Mouse (Mus musculus) liver, embryonic 14.5 days (tissue): Measurements from ENCODE around the gene Zfp661. TPM values are rescaled to one million over a fixed set of nuclear protein-coding genes. Genes with fewer than 3 reads are reported as not detected.

Experiments used
- ATAC-seq: fragments of 200-750 bp; cut with Nextera tagmentation; 2 replicates; pipeline ENCODE4 v1.8.0; 2017; ENCODE audit warnings: moderate number of reproducible peaks, mild to moderate bottlenecking, moderate library complexity; ENCODE audit not compliant: insufficient read depth
- DNase-seq, 3 experiments: peaks; one replicate each; pipeline ENCODE4 v3.0.0-alpha.2; 2012 to 2013; ENCODE audit warnings: low read depth in 3 of 3, low spot score in 3 of 3
- H3K27ac ChIP-seq: fragments of 300-500 bp; sonication (generic); 2 replicates; pipeline ENCODE4 v1.5.1; 2014; ENCODE audit warnings: moderate library complexity, mild to moderate bottlenecking, control low read depth, inconsistent platforms
- H3K27me3 ChIP-seq: fragments of 300-500 bp; sonication (generic); 2 replicates; pipeline ENCODE4 v1.6.1; 2014; ENCODE audit warnings: mild to moderate bottlenecking, low read length, moderate library complexity; ENCODE audit not compliant: control insufficient read depth, insufficient read depth
- H3K36me3 ChIP-seq: fragments of 300-500 bp; sonication (generic); replicated peaks from 2 replicates; pipeline ENCODE4 v1.6.1; 2014; ENCODE audit warnings: low read depth; ENCODE audit not compliant: control insufficient read depth, insufficient read depth
- H3K4me1 ChIP-seq, 2 experiments: fragments of 200-500 bp in 1 of 2; fragments of 300-500 bp in 1 of 2; sonication (generic) in 1 of 2; replicated peaks; 2 replicates each; pipeline ENCODE4 v1.6.1; 2012 to 2014; ENCODE audit warnings: antibody characterized with exemption in 1 of 2, inconsistent platforms in 1 of 2, low read length in 1 of 2; ENCODE audit not compliant: control insufficient read depth in 2 of 2, insufficient read depth in 2 of 2
- H3K4me2 ChIP-seq: fragments of 300-500 bp; sonication (generic); 2 replicates; pipeline ENCODE4 v1.6.1; 2014; ENCODE audit warnings: low read depth, mild to moderate bottlenecking, control low read depth, moderate library complexity
- H3K4me3 ChIP-seq, 2 experiments: fragments of 200-500 bp in 1 of 2; fragments of 300-500 bp in 1 of 2; sonication (generic) in 1 of 2; 2 replicates each; pipeline ENCODE4 v1.5.1; 2012 to 2014; ENCODE audit warnings: low read depth in 2 of 2, low read length in 2 of 2, mild to moderate bottlenecking in 2 of 2, control low read depth in 1 of 2, inconsistent platforms in 1 of 2, moderate library complexity in 1 of 2; ENCODE audit not compliant: insufficient read depth in 1 of 2
- H3K9ac ChIP-seq: fragments of 300-500 bp; sonication (generic); replicated peaks from 2 replicates; pipeline ENCODE4 v1.6.1; 2014; ENCODE audit warnings: mild to moderate bottlenecking, control low read depth, moderate library complexity
- H3K9me3 ChIP-seq: fragments of 300-500 bp; sonication (generic); 2 replicates; pipeline ENCODE4 v1.6.1; 2016; ENCODE audit warnings: low read length, mixed read lengths; ENCODE audit not compliant: control insufficient read depth
- CTCF ChIP-seq: IDR thresholded peaks from 2 replicates; pipeline ENCODE4 v1.5.1; 2016; ENCODE audit warnings: antibody characterized with exemption, low read depth, control low read depth
- EP300 ChIP-seq: IDR thresholded peaks from 2 replicates; pipeline ENCODE4 v1.6.1; 2016; ENCODE audit warnings: antibody characterized with exemption, low read depth
- WGBS: fragments of 180-500 bp; shearing (Covaris S2); extraction: QIAGEN DNeasy Blood & Tissue Kit; methylation state at CpG from one replicate; pipeline ENCODE4 v1.1.7; 2014; ENCODE audit not compliant: insufficient replicate concordance; 5-methylcytosine and 5-hydroxymethylcytosine counted together
- polyA plus RNA-seq, 2 experiments: library from polyadenylated mRNA; depleted of rRNA in 1 of 2; stranded (reverse) in 1 of 2; unstranded in 1 of 2; fragments of >200 nt; fragmentation: Nextera tagmentation in 1 of 2; extraction: Ambion mirVana in 1 of 2; gene quantifications; 2 replicates each; pipeline versions ENCODE4 v1.2.1 to v1.2.3; 2012 to 2014

The Zfp661 gene
- polyA plus RNA-seq, 2 experiments, result 0.83 to 1.1 TPM

GRCm38 (mm10) chr2:127559070-127559966 is 27.6 kb downstream of the Zfp661 start:
- Histone ChIP-seq H3K9me3 (no peaks in the 10 kb centered on the region), H3K27ac (no peak overlapping the region), H3K27me3 (no peaks in the 10 kb centered on the region), H3K4me2 (no peak overlapping the region; the same call in 1 of the 2 replicates), H3K4me3 (no peak overlapping the region), H3K36me3 (no peaks in the 10 kb centered on the region), H3K4me1 (no peaks in the 10 kb centered on the region), H3K9ac (no peak overlapping the region)
- DNase-seq, result peak; percentile 22 to 33 (median 31)
- TF ChIP-seq CTCF, result peak; percentile 78
- no peak for TF ChIP-seq EP300
- peak; percentile 64 for ATAC-seq
- 15% methylated on average over 18 of the region's 18 CpGs for WGBS

DNA sequence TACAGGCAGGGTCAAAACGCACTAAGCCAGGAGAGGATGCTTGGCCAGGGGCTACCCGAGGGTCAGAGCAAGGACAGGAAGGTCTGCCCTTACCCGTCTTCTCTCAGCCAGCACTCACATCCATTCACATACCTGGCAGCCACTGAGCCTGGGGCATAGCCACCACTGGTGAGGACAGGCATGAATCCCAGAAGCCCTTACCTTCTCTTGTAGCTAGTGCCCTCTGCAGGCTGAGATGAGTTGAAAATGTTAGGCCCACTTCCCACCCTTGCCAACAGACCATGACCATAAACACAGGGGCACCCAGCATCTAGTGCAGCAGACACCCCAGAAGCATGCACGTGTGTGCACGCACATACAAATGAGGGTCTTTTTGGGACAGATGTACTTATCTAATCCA is 35.8 kb downstream of the Zfp661 start:
- no peak for DNase-seq
- TF ChIP-seq EP300 (no peak), CTCF (peak; percentile 55)
- no peak for ATAC-seq
- Histone ChIP-seq H3K4me2 (no peak overlapping the region), H3K36me3 (no peaks in the 10 kb centered on the region), H3K9me3 (no peaks in the 10 kb centered on the region), H3K4me3 (no peak overlapping the region), H3K27ac (no peak overlapping the region), H3K27me3 (no peaks in the 10 kb centered on the region), H3K4me1 (peaks cover 0 to 8% of the 10 kb centered on the region in 2 experiments; a peak in 3 of 4 replicates), H3K9ac (no peak overlapping the region)
- 38% methylated on average over 5 of the region's 5 CpGs for WGBS

GRCm38 (mm10) chr2:127550446-127550845 is 36.4 kb downstream of the Zfp661 start:
- no peak for TF ChIP-seq EP300
- TF ChIP-seq CTCF, result no peak
- Histone ChIP-seq H3K27ac (no peak overlapping the region), H3K27me3 (no peaks in the 10 kb centered on the region), H3K9me3 (no peaks in the 10 kb centered on the region), H3K9ac (no peak overlapping the region), H3K4me1 (peaks cover 0 to 8% of the 10 kb centered on the region in 2 experiments; a peak in 3 of 4 replicates), H3K4me2 (no peak overlapping the region), H3K36me3 (no peaks in the 10 kb centered on the region), H3K4me3 (no peak overlapping the region)
- DNase-seq (no peak), ATAC-seq (no peak)
- 48% methylated on average over 1 of the region's 1 CpGs for WGBS

- H3K9me3 ChIP-seq, result no peaks in the 10 kb centered on the region
- H3K9ac ChIP-seq, result no peak overlapping the region
Observed at GRCm38 (mm10) chr2:127549711-127550110, 37.2 kb downstream of the Zfp661 start.

GRCm38 (mm10) chr2:127548342-127549074 is 38.4 kb downstream of the Zfp661 start:
- H3K27ac ChIP-seq, result peak overlapping the region; percentile 36
- ATAC-seq (peak; percentile 89), DNase-seq (peak; percentile 48 to 56 (median 50))
- 20% methylated on average over 5 of the region's 5 CpGs for WGBS
- H3K4me2 ChIP-seq, result peak overlapping the region; percentile 26
- H3K9ac ChIP-seq, result 0 out of 2 replicates have a peak overlapping the region, but pooled peaks have one; percentile 18
- peaks cover 0 to 8% of the 10 kb centered on the region in 2 experiments; a peak in 3 of 4 replicates for H3K4me1 ChIP-seq
- H3K27me3 ChIP-seq, result no peaks in the 10 kb centered on the region
- H3K4me3 ChIP-seq, result no peak overlapping the region
- TF ChIP-seq EP300, result peak; percentile 58
- no peak for TF ChIP-seq CTCF
- H3K9me3 ChIP-seq, result no peaks in the 10 kb centered on the region
- H3K36me3 ChIP-seq, result no peaks in the 10 kb centered on the region

More at GRCm38 (mm10) chr2:127549711-127550110, 37.2 kb downstream of the Zfp661 start:
- peaks cover 0 to 8% of the 10 kb centered on the region in 2 experiments; a peak in 3 of 4 replicates for H3K4me1 ChIP-seq
- H3K27me3 ChIP-seq, result no peaks in the 10 kb centered on the region
- TF ChIP-seq CTCF (no peak), EP300 (no peak)
- H3K4me2 ChIP-seq, result no peak overlapping the region
- no peak overlapping the region for H3K4me3 ChIP-seq
- ATAC-seq, result no peak
- H3K27ac ChIP-seq, result no peak overlapping the region
- DNase-seq, result no peak
- no peaks in the 10 kb centered on the region for H3K36me3 ChIP-seq
